Mouse (Mus musculus) stomach, embryonic 15.5 days (tissue): Measurements from ENCODE around the gene Afap1l2. TPM values are rescaled to one million over a fixed set of nuclear protein-coding genes. Genes with fewer than 3 reads are reported as not detected.

ENCODE experiments used
- ATAC-seq: fragments of 200-750 bp; cut with Nextera tagmentation; 2 replicates; pipeline ENCODE4 v1.8.0; 2017; ENCODE audit warnings: low read depth, moderate number of reproducible peaks, moderate TSS enrichment; ENCODE audit not compliant: insufficient read depth, low FRiP score
- H3K27ac ChIP-seq: fragments of 300-500 bp; sonication (generic); 2 replicates; pipeline ENCODE4 v1.5.1; 2015; ENCODE audit warnings: mild to moderate bottlenecking, inconsistent platforms
- H3K27me3 ChIP-seq: fragments of 300-500 bp; sonication (generic); replicated peaks from 2 replicates; pipeline ENCODE4 v1.6.1; 2015; ENCODE audit warnings: inconsistent platforms
- H3K36me3 ChIP-seq: fragments of 300-500 bp; sonication (generic); 2 replicates; pipeline ENCODE4 v1.6.1; 2015; ENCODE audit warnings: inconsistent platforms
- H3K4me1 ChIP-seq: fragments of 300-500 bp; sonication (generic); 2 replicates; pipeline ENCODE4 v1.6.1; 2015; ENCODE audit warnings: inconsistent platforms
- H3K4me2 ChIP-seq: fragments of 300-500 bp; sonication (generic); 2 replicates; pipeline ENCODE4 v1.6.1; 2015; ENCODE audit warnings: mild to moderate bottlenecking, inconsistent platforms
- H3K4me3 ChIP-seq: fragments of 300-500 bp; sonication (generic); replicated peaks from 2 replicates; pipeline ENCODE4 v1.5.1; 2015; ENCODE audit warnings: inconsistent platforms
- H3K9ac ChIP-seq: fragments of 300-500 bp; sonication (generic); 2 replicates; pipeline ENCODE4 v1.6.1; 2015; ENCODE audit warnings: inconsistent platforms
- H3K9me3 ChIP-seq: fragments of 300-500 bp; sonication (generic); 2 replicates; pipeline ENCODE4 v1.6.1; 2016; ENCODE audit warnings: inconsistent platforms
- WGBS: fragments of 180-500 bp; shearing (Covaris S2); methylation state at CpG from one replicate; pipeline ENCODE4 v1.1.7; 2015; 5-methylcytosine and 5-hydroxymethylcytosine counted together
- polyA plus RNA-seq: library from polyadenylated mRNA; unstranded; fragments of >200 nt; fragmentation: Nextera tagmentation; extraction: Ambion mirVana; gene quantifications from 2 replicates; pipeline ENCODE4 v1.2.1, GENCODE M21; 2015

The Afap1l2 gene
- polyA plus RNA-seq, 1 experiment from 2014 or later = 21.2 TPM

- no peak overlapping the region for H3K9ac ChIP-seq
- no peaks in the 10 kb centered on the region for H3K36me3 ChIP-seq
- H3K4me3 ChIP-seq = no peak overlapping the region
- H3K27ac ChIP-seq = no peak overlapping the region
- H3K4me2 ChIP-seq = no peak overlapping the region
- H3K9me3 ChIP-seq = no peaks in the 10 kb centered on the region
- H3K4me1 ChIP-seq = no peaks in the 10 kb centered on the region; the same call in 1 of the 2 replicates
- WGBS = 82% methylated on average over 3 of the region's 3 CpGs
- no peak for ATAC-seq
- no peaks in the 10 kb centered on the region for H3K27me3 ChIP-seq
Observed at GRCm38 (mm10) chr19:56904095-56904494, 103.9 kb downstream of the Afap1l2 start.

- Histone ChIP-seq H3K4me1 (no peaks in the 10 kb centered on the region), H3K4me2 (no peak overlapping the region), H3K27ac (no peak overlapping the region), H3K36me3 (no peaks in the 10 kb centered on the region), H3K4me3 (no peak overlapping the region), H3K27me3 (no peaks in the 10 kb centered on the region), H3K9me3 (no peaks in the 10 kb centered on the region), H3K9ac (no peak overlapping the region)
- ATAC-seq = no peak
- WGBS = 87% methylated on average over 16 of the region's 16 CpGs
Observed at GRCm38 (mm10) chr19:56897654-56898053, 110.4 kb downstream of the Afap1l2 start.

GRCm38 (mm10) chr19:56893326-56893725, 114.7 kb downstream of the Afap1l2 start:
- Histone ChIP-seq H3K9me3 (no peaks in the 10 kb centered on the region), H3K27ac (no peak overlapping the region), H3K36me3 (no peaks in the 10 kb centered on the region), H3K4me3 (no peak overlapping the region), H3K4me2 (no peak overlapping the region), H3K27me3 (no peaks in the 10 kb centered on the region), H3K4me1 (peaks cover 9% of the 10 kb centered on the region), H3K9ac (no peak overlapping the region)
- 56% methylated on average over 5 of the region's 5 CpGs for WGBS
- ATAC-seq = no peak

GRCm38 (mm10) chr19:56892586-56892985, 115.4 kb downstream of the Afap1l2 start:
- H3K4me1 ChIP-seq = peaks cover 9% of the 10 kb centered on the region
- no peak overlapping the region for H3K4me3 ChIP-seq
- H3K4me2 ChIP-seq = no peak overlapping the region
- no peak for ATAC-seq
- no peak overlapping the region for H3K9ac ChIP-seq
- 84% methylated on average over 5 of the region's 5 CpGs for WGBS
- H3K27ac ChIP-seq = no peak overlapping the region
- H3K9me3 ChIP-seq = no peaks in the 10 kb centered on the region
- H3K27me3 ChIP-seq = no peaks in the 10 kb centered on the region
- no peaks in the 10 kb centered on the region for H3K36me3 ChIP-seq

GRCm38 (mm10) chr19:56891438-56891837, 116.6 kb downstream of the Afap1l2 start:
- H3K4me1 ChIP-seq = peaks cover 9% of the 10 kb centered on the region
- H3K9ac ChIP-seq = no peak overlapping the region
- peak overlapping the region; percentile 4; the same call in 1 of the 2 replicates for H3K27ac ChIP-seq
- no peak overlapping the region for H3K4me3 ChIP-seq
- no peaks in the 10 kb centered on the region for H3K36me3 ChIP-seq
- H3K9me3 ChIP-seq = no peaks in the 10 kb centered on the region
- 54% methylated on average over 2 of the region's 2 CpGs for WGBS
- ATAC-seq = no peak
- H3K27me3 ChIP-seq = no peaks in the 10 kb centered on the region
- H3K4me2 ChIP-seq = no peak overlapping the region

- peak overlapping the region; percentile 60; the same call in 1 of the 2 replicates for H3K27ac ChIP-seq
- H3K4me2 ChIP-seq = no peak overlapping the region
- peaks cover 13% of the 10 kb centered on the region for H3K4me1 ChIP-seq
- no peaks in the 10 kb centered on the region for H3K27me3 ChIP-seq
- no peak overlapping the region for H3K4me3 ChIP-seq
- H3K36me3 ChIP-seq = no peaks in the 10 kb centered on the region
- whole genome bisulfite sequencing = 32% methylated on average over 5 of the region's 5 CpGs
- ATAC-seq = no peak
- H3K9me3 ChIP-seq = no peaks in the 10 kb centered on the region
- no peak overlapping the region for H3K9ac ChIP-seq
Observed at GRCm38 (mm10) chr19:56888654-56889053, 119.4 kb downstream of the Afap1l2 start.

GRCm38 (mm10) chr19:56887879-56888278, 120.1 kb downstream of the Afap1l2 start:
- Histone ChIP-seq H3K4me1 (peaks cover 17% of the 10 kb centered on the region), H3K27ac (peak overlapping the region; percentile 44), H3K27me3 (no peaks in the 10 kb centered on the region), H3K9me3 (no peaks in the 10 kb centered on the region), H3K4me3 (no peak overlapping the region), H3K4me2 (no peak overlapping the region), H3K36me3 (no peaks in the 10 kb centered on the region), H3K9ac (no peak overlapping the region)
- ATAC-seq = no peak
- 49% methylated on average over 10 of the region's 10 CpGs for WGBS

- Histone ChIP-seq H3K4me1 (peaks cover 13% of the 10 kb centered on the region), H3K9ac (no peak overlapping the region), H3K9me3 (no peaks in the 10 kb centered on the region), H3K27me3 (peaks cover 28% of the 10 kb centered on the region), H3K4me2 (no peak overlapping the region), H3K36me3 (no peaks in the 10 kb centered on the region), H3K4me3 (no peak overlapping the region), H3K27ac (no peak overlapping the region)
- peak; percentile 19; the same call in 1 of the 2 replicates for ATAC-seq
- 46% methylated on average over 6 of the region's 6 CpGs for WGBS
Observed at GRCm38 (mm10) chr19:56877364-56877763, 130.7 kb downstream of the Afap1l2 start.

GRCm38 (mm10) chr19:56874601-56875315, 133.3 kb downstream of the Afap1l2 start:
- 8% methylated on average over 30 of the region's 30 CpGs for WGBS
- Histone ChIP-seq H3K9ac (no peak overlapping the region), H3K4me3 (peak overlapping the region; percentile 51), H3K27ac (no peak overlapping the region), H3K27me3 (peaks cover 36% of the 10 kb centered on the region), H3K4me1 (peaks cover 13% of the 10 kb centered on the region), H3K36me3 (no peaks in the 10 kb centered on the region), H3K4me2 (peak overlapping the region; percentile 99), H3K9me3 (no peaks in the 10 kb centered on the region)
- no peak for ATAC-seq

- WGBS = 2% methylated on average over 70 of the region's 71 CpGs
- Histone ChIP-seq H3K27ac (no peak within 1 kb of the TSS), H3K4me1 (peaks cover 13% of the 10 kb centered on the region), H3K4me2 (peak within 1 kb of the TSS; percentile 99), H3K36me3 (no peaks in the 10 kb centered on the region), H3K27me3 (peaks cover 36% of the 10 kb centered on the region), H3K4me3 (peak within 1 kb of the TSS; percentile 51), H3K9me3 (no peaks in the 10 kb centered on the region), H3K9ac (no peak within 1 kb of the TSS)
- ATAC-seq = peak; percentile 68
Observed at GRCm38 (mm10) chr19:56873816-56874600, 134.0 kb downstream of the Afap1l2 start, which contains the start of gene Vwa2. Gene Vwa2 (plus strand): TSS chr19:56874249.

GRCm38 (mm10) chr19:56867701-56868100, 140.3 kb downstream of the Afap1l2 start:
- Histone ChIP-seq H3K27me3 (peaks cover 11% of the 10 kb centered on the region; the same call in 1 of the 2 replicates), H3K36me3 (no peaks in the 10 kb centered on the region), H3K9ac (no peak overlapping the region), H3K4me2 (no peak overlapping the region), H3K27ac (no peak overlapping the region), H3K4me3 (no peak overlapping the region), H3K4me1 (no peaks in the 10 kb centered on the region), H3K9me3 (no peaks in the 10 kb centered on the region)
- ATAC-seq = no peak
- 64% methylated on average over 4 of the region's 4 CpGs for WGBS
